Mouse (Mus musculus) cerebellum, adult 11-12 months (tissue): Measurements from ENCODE around the gene Bcl3.

Source experiments
- DNase-seq: peaks from one replicate; pipeline ENCODE4 v3.0.0; 2022

Bcl3 gene

GRCm38 (mm10) chr7:19763829-19764477 is 58.6 kb downstream of the Bcl3 start:
- no peak for DNase-seq

- DNase-seq, result no peak
Measured at GRCm38 (mm10) chr7:19762283-19762682, 60.3 kb downstream of the Bcl3 start.

GRCm38 (mm10) chr7:19760021-19760420 is 62.5 kb downstream of the Bcl3 start:
- DNase-seq, result no peak

GRCm38 (mm10) chr7:19758623-19759022 is 63.9 kb downstream of the Bcl3 start:
- no peak for DNase-seq
